Mouse (Mus musculus): Measurements from ENCODE around the gene Clca1.
"Not testable (repeated sequence)": the region's sequence is repeated elsewhere in the genome, so short reads cannot be mapped to it uniquely, and the experiment has no call there.

The Clca1 gene

GRCm38 (mm10) chr3:145032676-145033075, at the start of gene Clca1:
TSS of gene Clca1 (minus strand) at chr3:145032776.
- DNase-seq (ENCODE audit: low spot score in 2 of 2), result no peak

GRCm38 (mm10) chr3:145080904-145081303, 48.3 kb upstream of the Clca1 start:
- no peak for DNase-seq (ENCODE audit: low spot score in 2 of 2)

- no peak for DNase-seq (ENCODE audit: low spot score in 2 of 2)
Observed at GRCm38 (mm10) chr3:145078405-145078804, 45.8 kb upstream of the Clca1 start.

- DNase-seq (ENCODE audit: low spot score in 2 of 2), result no peak
Observed at GRCm38 (mm10) chr3:145072339-145072738, 39.8 kb upstream of the Clca1 start.

- no peak for DNase-seq (ENCODE audit: low spot score in 2 of 2)
Observed at GRCm38 (mm10) chr3:145068964-145069363, 36.4 kb upstream of the Clca1 start.

GRCm38 (mm10) chr3:145055138-145055537, 22.6 kb upstream of the Clca1 start:
- DNase-seq (ENCODE audit: low spot score in 2 of 2), result not testable (repeated sequence)

- no peak for DNase-seq (ENCODE audit: low spot score in 2 of 2)
Observed at GRCm38 (mm10) chr3:145049820-145050219, 17.2 kb upstream of the Clca1 start.

GRCm38 (mm10) chr3:145038813-145039212, 6.2 kb upstream of the Clca1 start:
- no peak for DNase-seq (ENCODE audit: low spot score in 2 of 2)

- no peak for DNase-seq (ENCODE audit: low spot score in 2 of 2)
Observed at GRCm38 (mm10) chr3:145028036-145028435, 4.5 kb downstream of the Clca1 start.

GRCm38 (mm10) chr3:145026750-145027149, 5.8 kb downstream of the Clca1 start:
- peak; percentile 43 to 73 for DNase-seq (ENCODE audit: low spot score in 2 of 2)

- no peak for DNase-seq (ENCODE audit: low spot score in 2 of 2)
Observed at GRCm38 (mm10) chr3:145017807-145018206, 14.8 kb downstream of the Clca1 start.

- DNase-seq (ENCODE audit: low spot score in 2 of 2), result no peak
Observed at GRCm38 (mm10) chr3:145004422-145004821, 28.2 kb downstream of the Clca1 start.

GRCm38 (mm10) chr3:145000912-145001311, 31.7 kb downstream of the Clca1 start:
- DNase-seq (ENCODE audit: low spot score in 2 of 2), result no peak

- no peak for DNase-seq (ENCODE audit: low spot score in 2 of 2)
Observed at GRCm38 (mm10) chr3:144993055-144993454, 39.5 kb downstream of the Clca1 start.

- no peak for DNase-seq (ENCODE audit: low spot score in 2 of 2)
Observed at GRCm38 (mm10) chr3:144992618-144993017, 40.0 kb downstream of the Clca1 start.

- DNase-seq (ENCODE audit: low spot score in 2 of 2), result no peak
Observed at GRCm38 (mm10) chr3:144985890-144986289, 46.7 kb downstream of the Clca1 start.

GRCm38 (mm10) chr3:144980551-144980950, 52.0 kb downstream of the Clca1 start:
- no peak for DNase-seq (ENCODE audit: low spot score in 2 of 2)

GRCm38 (mm10) chr3:144977631-144978030, 54.9 kb downstream of the Clca1 start:
- no peak for DNase-seq (ENCODE audit: low spot score in 2 of 2)

- DNase-seq (ENCODE audit: low spot score in 2 of 2), result no peak
Observed at GRCm38 (mm10) chr3:144976091-144976490, 56.5 kb downstream of the Clca1 start.

GRCm38 (mm10) chr3:144974945-144975344, 57.6 kb downstream of the Clca1 start, which contains the start of gene Clca4a:
TSS of gene Clca4a (minus strand) at chr3:144975045.
- DNase-seq (ENCODE audit: low spot score in 2 of 2), result no peak

- DNase-seq (ENCODE audit: low spot score in 2 of 2), result no peak
Observed at GRCm38 (mm10) chr3:144971553-144972270, 60.9 kb downstream of the Clca1 start.

- no peak for DNase-seq (ENCODE audit: low spot score in 2 of 2)
Observed at GRCm38 (mm10) chr3:144969755-144970154, 62.8 kb downstream of the Clca1 start.

GRCm38 (mm10) chr3:144966074-144966473, 66.5 kb downstream of the Clca1 start:
- no peak for DNase-seq (ENCODE audit: low spot score in 2 of 2)
